In genomic region chr19:53599757-53600539, GRCm38 (mm10) we compare ENCODE assay signal across 8 mouse cellular contexts. TPM values are rescaled to one million over a fixed set of nuclear protein-coding genes. Genes with fewer than 3 reads are reported as not detected.
DNase-seq lines count a peak whose midpoint lies in the region; ATAC-seq lines count a peak whose summit lies in the region.

Gene Smc3, plus strand, starts transcription at chr19:53600398.

- peak; percentile 99 for DNase-seq in adipocyte (ENCODE audit: low spot score)
- peak; percentile 99 for DNase-seq in embryo, embryonic 10 days (ENCODE audit: low spot score)
- DNase-seq in gastrocnemius, postnatal 10 days: peak; percentile 99
- DNase-seq in induced T-regulatory cell, adult 2 months (ENCODE audit: low read depth): peak; percentile 99
- peak; percentile 94 to 99 for DNase-seq in left cerebral cortex, adult 9 months (ENCODE audit: low spot score in 2 of 2)
- DNase-seq in right cerebral cortex, postnatal 14 days: peak; percentile 99
- peak; percentile 98 to 99 for DNase-seq in urinary bladder, postnatal 36 days (ENCODE audit: low spot score in 2 of 2)

- ATAC-seq in megakaryocyte progenitor cell, adult 5-6 weeks (replicated peaks; ENCODE audit: poor library complexity): peak; percentile 94

RNA-seq across cellular contexts. Expression of gene Smc3, which starts in this region (rescaled TPM):
- total RNA-seq in gastrocnemius, postnatal 10 days (2021): 10 to 100 TPM; 22.5 to 27.4 TPM
- total RNA-seq in megakaryocyte progenitor cell, adult 5-6 weeks (2015): 131 and 140 TPM in 2 replicates
- 109 and 155 TPM in 2 replicates for total RNA-seq in megakaryocyte progenitor cell, adult 5-6 weeks (2017)

Comparison
In these comparisons a context has a peak if more than half of its experiments do, and no peak if none do; other contexts are left out.
1. Peak in every context shown above with its lines: DNase-seq and ATAC-seq.